Mouse (Mus musculus) embryo, embryonic 10 days (tissue): ENCODE results near the gene Kin.

Experiments
- DNase-seq: peaks from one replicate; pipeline ENCODE4 v3.0.0-alpha.2; 2015; ENCODE audit warnings: low spot score

Gene Kin

GRCm38 (mm10) chr2:10080310-10081010 is at the start of gene Kin, which contains the start of gene Atp5c1:
TSS of gene Kin (plus strand) at chr2:10080593.
TSS of gene Atp5c1 (minus strand) at chr2:10080510.
- peak; percentile 99 for DNase-seq

- no peak for DNase-seq
These were observed 46.7 kb upstream of the Kin start for GRCm38 (mm10) chr2:10033684-10034083.

- DNase-seq = no peak
These were observed 45.4 kb upstream of the Kin start for GRCm38 (mm10) chr2:10034976-10035375.

GRCm38 (mm10) chr2:10047758-10048436 is 32.5 kb upstream of the Kin start:
- DNase-seq = peak; percentile 62

- peak; percentile 96 for DNase-seq
These were observed 31.9 kb upstream of the Kin start, which contains the start of gene Taf3 for GRCm38 (mm10) chr2:10048461-10048860. TSS of gene Taf3 (minus strand) at chr2:10048596.

GRCm38 (mm10) chr2:10049456-10049855 is 30.9 kb upstream of the Kin start:
- no peak for DNase-seq

GRCm38 (mm10) chr2:10050878-10051277 is 29.5 kb upstream of the Kin start:
- no peak for DNase-seq

GRCm38 (mm10) chr2:10051996-10052395 is 28.4 kb upstream of the Kin start:
- DNase-seq = no peak

- DNase-seq = no peak
These were observed 21.6 kb upstream of the Kin start for GRCm38 (mm10) chr2:10058836-10059235.

GRCm38 (mm10) chr2:10071751-10072150 is 8.6 kb upstream of the Kin start:
- no peak for DNase-seq

- no peak for DNase-seq
These were observed 5.9 kb upstream of the Kin start for GRCm38 (mm10) chr2:10074470-10074869.

- no peak for DNase-seq
These were observed 3.7 kb upstream of the Kin start for GRCm38 (mm10) chr2:10076675-10077074.

GRCm38 (mm10) chr2:10079745-10080309 is 566 bp upstream of the Kin start:
- no peak for DNase-seq

- no peak for DNase-seq
These were observed 1.2 kb downstream of the Kin start for GRCm38 (mm10) chr2:10081453-10082080.

- no peak for DNase-seq
These were observed 2.3 kb downstream of the Kin start for GRCm38 (mm10) chr2:10082737-10083136.

- no peak for DNase-seq
These were observed 7.0 kb downstream of the Kin start for GRCm38 (mm10) chr2:10087256-10087850.

GRCm38 (mm10) chr2:10094327-10095100 is 14.1 kb downstream of the Kin start:
- no peak for DNase-seq

GRCm38 (mm10) chr2:10098598-10099215 is 18.3 kb downstream of the Kin start:
- peak; percentile 72 for DNase-seq

GRCm38 (mm10) chr2:10100471-10100870 is 20.1 kb downstream of the Kin start:
- no peak for DNase-seq

- DNase-seq = peak; percentile 78
These were observed 20.8 kb downstream of the Kin start for GRCm38 (mm10) chr2:10101180-10101579.
